Mouse (Mus musculus): ENCODE data around the gene Abtb2. TPM values are rescaled to one million over a fixed set of nuclear protein-coding genes. Genes with fewer than 3 reads are reported as not detected.

The Abtb2 gene
- total and polyA plus RNA-seq, 3 experiments, result 23.0 to 28.7 (median 24.7) TPM

GRCm38 (mm10) chr2:103743988-103744387 lies 177.9 kb downstream of the Abtb2 start:
- no peaks in the 10 kb centered on the region for H3K4me1 ChIP-seq (ENCODE audit: control insufficient read depth, insufficient read depth, low read length)
- no peak overlapping the region for H3K27ac ChIP-seq
- no peaks in the 10 kb centered on the region for H3K79me2 ChIP-seq (replicated peaks; ENCODE audit: control insufficient read depth, insufficient read depth, low read length)
- peak; percentile 41 to 59 for DNase-seq
- TF ChIP-seq CTCF (IDR thresholded peaks at IDR 0.05) (peak; percentile 86), EP300 (IDR thresholded peaks at IDR 0.05; ENCODE audit: insufficient read depth, low read depth, low read length) (no peak), POLR2A (IDR thresholded peaks at IDR 0.05; ENCODE audit: insufficient read depth, low read depth, low read length) (no peak)
- 80% methylated on average over 7 of the region's 7 CpGs for WGBS
- H3K36me3 ChIP-seq (ENCODE audit: control insufficient read depth, insufficient read depth, low read length), result no peaks in the 10 kb centered on the region
- no peak overlapping the region for H3K4me3 ChIP-seq
- H3K9ac ChIP-seq (ENCODE audit: low read depth, low read length), result no peak overlapping the region
- H3K27me3 ChIP-seq (ENCODE audit: control insufficient read depth, insufficient read depth, low read length), result no peaks in the 10 kb centered on the region
- intact Hi-C loops (cut with DNase I), result loop anchor here (1.0 to 10.0 kb wide), 3 partner anchors 123 to 289 kb away; no protein-coding TSS in a partner anchor

GRCm38 (mm10) chr2:103745481-103745880 lies 179.4 kb downstream of the Abtb2 start:
- intact Hi-C loops (cut with DNase I), result loop anchor here (10.0 kb wide), 1 partner anchor 291 kb away; no protein-coding TSS in a partner anchor
- Histone ChIP-seq H3K27ac (no peak overlapping the region), H3K9ac (ENCODE audit: low read depth, low read length) (no peak overlapping the region), H3K79me2 (replicated peaks; ENCODE audit: control insufficient read depth, insufficient read depth, low read length) (no peaks in the 10 kb centered on the region), H3K4me3 (no peak overlapping the region), H3K27me3 (ENCODE audit: control insufficient read depth, insufficient read depth, low read length) (no peaks in the 10 kb centered on the region), H3K36me3 (ENCODE audit: control insufficient read depth, insufficient read depth, low read length) (no peaks in the 10 kb centered on the region), H3K4me1 (ENCODE audit: control insufficient read depth, insufficient read depth, low read length) (no peaks in the 10 kb centered on the region)
- DNase-seq, result no peak
- TF ChIP-seq POLR2A (IDR thresholded peaks at IDR 0.05; ENCODE audit: insufficient read depth, low read depth, low read length) (no peak), EP300 (IDR thresholded peaks at IDR 0.05; ENCODE audit: insufficient read depth, low read depth, low read length) (no peak), CTCF (IDR thresholded peaks at IDR 0.05) (no peak)
- 69% methylated on average over 5 of the region's 5 CpGs for WGBS

- DNase-seq, result no peak
- H3K4me3 ChIP-seq, result no peak overlapping the region
- H3K36me3 ChIP-seq (ENCODE audit: control insufficient read depth, insufficient read depth, low read length), result no peaks in the 10 kb centered on the region
- TF ChIP-seq EP300 (IDR thresholded peaks at IDR 0.05; ENCODE audit: insufficient read depth, low read depth, low read length) (no peak), POLR2A (IDR thresholded peaks at IDR 0.05; ENCODE audit: insufficient read depth, low read depth, low read length) (no peak), CTCF (IDR thresholded peaks at IDR 0.05) (no peak)
- H3K9ac ChIP-seq (ENCODE audit: low read depth, low read length), result no peak overlapping the region
- no peaks in the 10 kb centered on the region for H3K4me1 ChIP-seq (ENCODE audit: control insufficient read depth, insufficient read depth, low read length)
- 55% methylated on average over 2 of the region's 2 CpGs for WGBS
- H3K79me2 ChIP-seq (replicated peaks; ENCODE audit: control insufficient read depth, insufficient read depth, low read length), result no peaks in the 10 kb centered on the region
- H3K27me3 ChIP-seq (ENCODE audit: control insufficient read depth, insufficient read depth, low read length), result no peaks in the 10 kb centered on the region
- intact Hi-C loops (cut with DNase I), result loop anchor here (10.0 kb wide), 1 partner anchor 291 kb away; no protein-coding TSS in a partner anchor
- H3K27ac ChIP-seq, result no peak overlapping the region
Observed at GRCm38 (mm10) chr2:103746096-103746495, 180.0 kb downstream of the Abtb2 start.

GRCm38 (mm10) chr2:103746761-103747160 lies 180.7 kb downstream of the Abtb2 start:
- Histone ChIP-seq H3K36me3 (ENCODE audit: control insufficient read depth, insufficient read depth, low read length) (no peaks in the 10 kb centered on the region), H3K79me2 (replicated peaks; ENCODE audit: control insufficient read depth, insufficient read depth, low read length) (no peaks in the 10 kb centered on the region), H3K4me1 (ENCODE audit: control insufficient read depth, insufficient read depth, low read length) (no peaks in the 10 kb centered on the region), H3K27me3 (ENCODE audit: control insufficient read depth, insufficient read depth, low read length) (no peaks in the 10 kb centered on the region), H3K27ac (no peak overlapping the region), H3K9ac (ENCODE audit: low read depth, low read length) (no peak overlapping the region), H3K4me3 (no peak overlapping the region)
- WGBS, result 86% methylated on average over 2 of the region's 2 CpGs
- no peak for TF ChIP-seq EP300 (IDR thresholded peaks at IDR 0.05; ENCODE audit: insufficient read depth, low read depth, low read length)
- DNase-seq, result no peak
- intact Hi-C loops (cut with DNase I), result loop anchor here (10.0 kb wide), 1 partner anchor 292 kb away; no protein-coding TSS in a partner anchor

- H3K4me1 ChIP-seq (ENCODE audit: control insufficient read depth, insufficient read depth, low read length), result no peaks in the 10 kb centered on the region
Observed at GRCm38 (mm10) chr2:103747891-103748290, 181.8 kb downstream of the Abtb2 start.

GRCm38 (mm10) chr2:103749091-103749490 lies 183.0 kb downstream of the Abtb2 start:
- Histone ChIP-seq H3K4me3 (no peak overlapping the region), H3K27ac (no peak overlapping the region), H3K79me2 (replicated peaks; ENCODE audit: control insufficient read depth, insufficient read depth, low read length) (no peaks in the 10 kb centered on the region), H3K9ac (ENCODE audit: low read depth, low read length) (no peak overlapping the region), H3K27me3 (ENCODE audit: control insufficient read depth, insufficient read depth, low read length) (no peaks in the 10 kb centered on the region), H3K36me3 (ENCODE audit: control insufficient read depth, insufficient read depth, low read length) (no peaks in the 10 kb centered on the region), H3K4me1 (ENCODE audit: control insufficient read depth, insufficient read depth, low read length) (no peaks in the 10 kb centered on the region)
- TF ChIP-seq EP300 (IDR thresholded peaks at IDR 0.05; ENCODE audit: insufficient read depth, low read depth, low read length) (no peak), POLR2A (IDR thresholded peaks at IDR 0.05; ENCODE audit: insufficient read depth, low read depth, low read length) (no peak)
- no peak for DNase-seq
- intact Hi-C loops (cut with DNase I), result loop anchor here (10.0 kb wide), 1 partner anchor 294 kb away; no protein-coding TSS in a partner anchor
- WGBS, result 97% methylated on average over 3 of the region's 3 CpGs

More at GRCm38 (mm10) chr2:103747891-103748290, 181.8 kb downstream of the Abtb2 start:
- 90% methylated on average over 9 of the region's 9 CpGs for WGBS
- intact Hi-C loops (cut with DNase I), result loop anchor here (10.0 kb wide), 1 partner anchor 293 kb away; no protein-coding TSS in a partner anchor
- no peak overlapping the region for H3K9ac ChIP-seq (ENCODE audit: low read depth, low read length)
- no peaks in the 10 kb centered on the region for H3K27me3 ChIP-seq (ENCODE audit: control insufficient read depth, insufficient read depth, low read length)
- H3K27ac ChIP-seq, result no peak overlapping the region
- no peaks in the 10 kb centered on the region for H3K36me3 ChIP-seq (ENCODE audit: control insufficient read depth, insufficient read depth, low read length)
- H3K79me2 ChIP-seq (replicated peaks; ENCODE audit: control insufficient read depth, insufficient read depth, low read length), result no peaks in the 10 kb centered on the region
- DNase-seq, result no peak
- no peak for TF ChIP-seq POLR2A (IDR thresholded peaks at IDR 0.05; ENCODE audit: insufficient read depth, low read depth, low read length)
- TF ChIP-seq CTCF (IDR thresholded peaks at IDR 0.05), result no peak
- no peak for TF ChIP-seq EP300 (IDR thresholded peaks at IDR 0.05; ENCODE audit: insufficient read depth, low read depth, low read length)
- no peak overlapping the region for H3K4me3 ChIP-seq
